Mouse (Mus musculus) neural tube, embryonic 14.5 days (tissue): ENCODE results near the gene Mrpl34. TPM values are rescaled to one million over a fixed set of nuclear protein-coding genes. Genes with fewer than 3 reads are reported as not detected.

ENCODE experiments used
- ATAC-seq: fragments of 200-750 bp; cut with Nextera tagmentation; 2 replicates; pipeline ENCODE4 v1.8.0; 2017; ENCODE audit warnings: low read depth, mild to moderate bottlenecking, moderate TSS enrichment, moderate library complexity
- H3K27ac ChIP-seq: fragments of 300-500 bp; sonication (generic); 2 replicates; pipeline ENCODE4 v1.5.1; 2014; ENCODE audit warnings: low read depth, mild to moderate bottlenecking, control low read depth, low read length, moderate library complexity, mixed read lengths
- H3K27me3 ChIP-seq: fragments of 300-500 bp; sonication (generic); 2 replicates; pipeline ENCODE4 v1.6.1; 2014; ENCODE audit warnings: low read length; ENCODE audit not compliant: control insufficient read depth, insufficient read depth
- H3K36me3 ChIP-seq: fragments of 300-500 bp; sonication (generic); 2 replicates; pipeline ENCODE4 v1.6.1; 2014; ENCODE audit warnings: low read length, mixed read lengths; ENCODE audit not compliant: control insufficient read depth, insufficient read depth
- H3K4me1 ChIP-seq: fragments of 300-500 bp; sonication (generic); 2 replicates; pipeline ENCODE4 v1.6.1; 2014; ENCODE audit warnings: low read length; ENCODE audit not compliant: control insufficient read depth, insufficient read depth
- H3K4me2 ChIP-seq: fragments of 300-500 bp; sonication (generic); 2 replicates; pipeline ENCODE4 v1.6.1; 2014; ENCODE audit warnings: mild to moderate bottlenecking, low read depth, low read length, control low read depth
- H3K4me3 ChIP-seq: fragments of 300-500 bp; sonication (generic); 2 replicates; pipeline ENCODE4 v1.5.1; 2014; ENCODE audit warnings: low read depth, low read length, control low read depth, mixed read lengths
- H3K9ac ChIP-seq: fragments of 300-500 bp; sonication (generic); replicated peaks from 2 replicates; pipeline ENCODE4 v1.6.1; 2014; ENCODE audit warnings: low read depth, mild to moderate bottlenecking, control low read depth, low read length, mixed read lengths
- H3K9me3 ChIP-seq: fragments of 300-500 bp; sonication (generic); 2 replicates; pipeline ENCODE4 v1.6.1; 2016; ENCODE audit warnings: low read length; ENCODE audit not compliant: control insufficient read depth
- WGBS: fragments of 180-500 bp; shearing (Covaris S2); extraction: QIAGEN DNeasy Blood & Tissue Kit; methylation state at CpG from one replicate; pipeline ENCODE4 v1.1.7; 2014; 5-methylcytosine and 5-hydroxymethylcytosine counted together
- polyA plus RNA-seq: library from polyadenylated mRNA; unstranded; fragments of >200 nt; fragmentation: Nextera tagmentation; extraction: Ambion mirVana; gene quantifications from 2 replicates; pipeline ENCODE4 v1.2.1, GENCODE M21; 2014

Mrpl34 gene
- polyA plus RNA-seq, 1 experiment from 2014 or later, result 186 TPM

GRCm38 (mm10) chr8:71465733-71466132 lies 974 bp downstream of the Mrpl34 start:
- no peak overlapping the region; the same call in 1 of the 2 replicates for H3K9ac ChIP-seq
- H3K27ac ChIP-seq, result no peak overlapping the region; the same call in 1 of the 2 replicates
- no peak for ATAC-seq
- H3K4me1 ChIP-seq, result peaks cover 35% of the 10 kb centered on the region
- H3K27me3 ChIP-seq, result no peaks in the 10 kb centered on the region
- peak overlapping the region; percentile 96 for H3K4me3 ChIP-seq
- 80% methylated on average over 8 of the region's 8 CpGs for WGBS
- H3K4me2 ChIP-seq, result peak overlapping the region; percentile 70
- H3K9me3 ChIP-seq, result no peaks in the 10 kb centered on the region
- peaks cover 3% of the 10 kb centered on the region; the same call in 1 of the 2 replicates for H3K36me3 ChIP-seq

GRCm38 (mm10) chr8:71466198-71466597 lies 1.4 kb downstream of the Mrpl34 start:
- WGBS, result 97% methylated on average over 5 of the region's 5 CpGs
- H3K36me3 ChIP-seq, result peaks cover under 1% of the 10 kb centered on the region; the same call in 1 of the 2 replicates
- ATAC-seq, result no peak
- H3K27me3 ChIP-seq, result no peaks in the 10 kb centered on the region
- H3K4me3 ChIP-seq, result no peak overlapping the region
- no peak overlapping the region for H3K4me2 ChIP-seq
- no peak overlapping the region for H3K27ac ChIP-seq
- peaks cover 36% of the 10 kb centered on the region for H3K4me1 ChIP-seq
- no peaks in the 10 kb centered on the region for H3K9me3 ChIP-seq
- H3K9ac ChIP-seq, result no peak overlapping the region

- ATAC-seq, result no peak
- 98% methylated on average over 2 of the region's 2 CpGs for WGBS
- H3K4me1 ChIP-seq, result peaks cover 29% of the 10 kb centered on the region
These were observed 2.4 kb downstream of the Mrpl34 start for GRCm38 (mm10) chr8:71467201-71467600.

GRCm38 (mm10) chr8:71468001-71468400 lies 3.2 kb downstream of the Mrpl34 start:
- 97% methylated on average over 1 of the region's 1 CpGs for WGBS
- Histone ChIP-seq H3K9ac (no peak overlapping the region), H3K9me3 (no peaks in the 10 kb centered on the region), H3K36me3 (peaks cover 16% of the 10 kb centered on the region), H3K27ac (no peak overlapping the region), H3K4me2 (no peak overlapping the region), H3K27me3 (no peaks in the 10 kb centered on the region), H3K4me1 (peaks cover 24% of the 10 kb centered on the region), H3K4me3 (peak overlapping the region; percentile 65; the same call in 1 of the 2 replicates)
- no peak for ATAC-seq

More at GRCm38 (mm10) chr8:71467201-71467600, 2.4 kb downstream of the Mrpl34 start:
- H3K9ac ChIP-seq, result no peak overlapping the region
- H3K4me3 ChIP-seq, result no peak overlapping the region
- no peak overlapping the region for H3K4me2 ChIP-seq
- H3K9me3 ChIP-seq, result no peaks in the 10 kb centered on the region
- peaks cover 10% of the 10 kb centered on the region for H3K36me3 ChIP-seq
- no peaks in the 10 kb centered on the region for H3K27me3 ChIP-seq
- H3K27ac ChIP-seq, result no peak overlapping the region

GRCm38 (mm10) chr8:71468916-71469315 lies 4.2 kb downstream of the Mrpl34 start, which contains the start of gene Dda1:
Gene Dda1, plus strand, starts transcription at chr8:71469199.
- H3K9ac ChIP-seq, result peak within 1 kb of the TSS; percentile 80
- H3K4me1 ChIP-seq, result peaks cover 21% of the 10 kb centered on the region
- H3K27ac ChIP-seq, result peak within 1 kb of the TSS; percentile 84
- 2% methylated on average over 40 of the region's 52 CpGs for WGBS
- no peaks in the 10 kb centered on the region for H3K9me3 ChIP-seq
- H3K4me2 ChIP-seq, result peak within 1 kb of the TSS; percentile 86
- H3K27me3 ChIP-seq, result no peaks in the 10 kb centered on the region
- H3K4me3 ChIP-seq, result peak within 1 kb of the TSS; percentile 65
- peaks cover 23% of the 10 kb centered on the region for H3K36me3 ChIP-seq
- ATAC-seq, result peak; percentile 91

- peak overlapping the region; percentile 80 for H3K9ac ChIP-seq
- H3K27me3 ChIP-seq, result no peaks in the 10 kb centered on the region
- H3K36me3 ChIP-seq, result peaks cover 27% of the 10 kb centered on the region
- H3K4me3 ChIP-seq, result peak overlapping the region; percentile 65
- H3K9me3 ChIP-seq, result no peaks in the 10 kb centered on the region
- peak; percentile 52 for ATAC-seq
- peaks cover 18% of the 10 kb centered on the region for H3K4me1 ChIP-seq
- H3K4me2 ChIP-seq, result peak overlapping the region; percentile 86
- peak overlapping the region; percentile 84 for H3K27ac ChIP-seq
- 2% methylated on average over 24 of the region's 24 CpGs for WGBS
These were observed 4.7 kb downstream of the Mrpl34 start for GRCm38 (mm10) chr8:71469411-71469810.

GRCm38 (mm10) chr8:71470146-71470912 lies 5.6 kb downstream of the Mrpl34 start:
- H3K9me3 ChIP-seq, result no peaks in the 10 kb centered on the region
- peak overlapping the region; percentile 65 for H3K4me3 ChIP-seq
- peak overlapping the region; percentile 80 for H3K9ac ChIP-seq
- peaks cover 35% of the 10 kb centered on the region for H3K36me3 ChIP-seq
- no peak for ATAC-seq
- peak overlapping the region; percentile 86 for H3K4me2 ChIP-seq
- H3K27ac ChIP-seq, result no peak overlapping the region
- peaks cover 18% of the 10 kb centered on the region for H3K4me1 ChIP-seq
- no peaks in the 10 kb centered on the region for H3K27me3 ChIP-seq
- 93% methylated on average over 3 of the region's 3 CpGs for WGBS

- peaks cover 35% of the 10 kb centered on the region for H3K36me3 ChIP-seq
- no peak for ATAC-seq
- H3K27ac ChIP-seq, result no peak overlapping the region
- H3K4me2 ChIP-seq, result no peak overlapping the region
- no peak overlapping the region; the same call in 1 of the 2 replicates for H3K4me3 ChIP-seq
- H3K9me3 ChIP-seq, result no peaks in the 10 kb centered on the region
- H3K4me1 ChIP-seq, result peaks cover 13% of the 10 kb centered on the region
- no peaks in the 10 kb centered on the region for H3K27me3 ChIP-seq
- H3K9ac ChIP-seq, result no peak overlapping the region
- WGBS, result 88% methylated on average over 5 of the region's 5 CpGs
These were observed 6.1 kb downstream of the Mrpl34 start for GRCm38 (mm10) chr8:71470913-71471255.

GRCm38 (mm10) chr8:71471861-71472260 lies 7.1 kb downstream of the Mrpl34 start:
- 94% methylated on average over 17 of the region's 17 CpGs for WGBS
- H3K27ac ChIP-seq, result no peak overlapping the region
- no peak overlapping the region for H3K4me3 ChIP-seq
- H3K9me3 ChIP-seq, result no peaks in the 10 kb centered on the region
- ATAC-seq, result no peak
- H3K4me2 ChIP-seq, result no peak overlapping the region
- peaks cover 35% of the 10 kb centered on the region for H3K36me3 ChIP-seq
- H3K27me3 ChIP-seq, result no peaks in the 10 kb centered on the region
- H3K4me1 ChIP-seq, result peaks cover 15% of the 10 kb centered on the region
- no peak overlapping the region for H3K9ac ChIP-seq
